Mouse (Mus musculus) liver, adult 2 months (tissue): ENCODE results near the gene Cep41. TPM values are rescaled to one million over a fixed set of nuclear protein-coding genes. Genes with fewer than 3 reads are reported as not detected.

Experiments
- DNase-seq: peaks from one replicate; pipeline ENCODE4 v3.0.0-alpha.2; 2011; ENCODE audit warnings: low read depth, low spot score; ENCODE audit errors: extremely low read depth
- H3K27ac ChIP-seq: fragments of 200-500 bp; replicated peaks from 2 replicates; pipeline ENCODE4 v1.5.1; 2012; ENCODE audit warnings: low read depth, mild to moderate bottlenecking, control low read depth, inconsistent platforms, low read length; ENCODE audit not compliant: insufficient read depth
- H3K27me3 ChIP-seq: fragments of 200-500 bp; 2 replicates; pipeline ENCODE4 v1.6.1; 2012; ENCODE audit warnings: mild to moderate bottlenecking, moderate library complexity, low read length, inconsistent platforms; ENCODE audit not compliant: control insufficient read depth, insufficient read depth
- H3K36me3 ChIP-seq: fragments of 200-500 bp; 2 replicates; pipeline ENCODE4 v1.6.1; 2012; ENCODE audit warnings: low read length, inconsistent platforms; ENCODE audit not compliant: control insufficient read depth, insufficient read depth
- H3K4me1 ChIP-seq: fragments of 200-500 bp; 2 replicates; pipeline ENCODE4 v1.6.1; 2011; ENCODE audit warnings: low read length; ENCODE audit not compliant: control insufficient read depth, insufficient read depth
- H3K4me3 ChIP-seq: fragments of 200-500 bp; 2 replicates; pipeline ENCODE4 v1.5.1; 2011; ENCODE audit warnings: low read depth, mild to moderate bottlenecking, control low read depth, low read length, moderate library complexity; ENCODE audit not compliant: insufficient read depth
- H3K79me2 ChIP-seq: fragments of 200-500 bp; 2 replicates; pipeline ENCODE4 v1.6.1; 2012; ENCODE audit warnings: inconsistent platforms, mild to moderate bottlenecking, low read length, moderate library complexity; ENCODE audit not compliant: control insufficient read depth, insufficient read depth
- H3K9ac ChIP-seq: fragments of 200-500 bp; 2 replicates; pipeline ENCODE4 v1.6.1; 2012; ENCODE audit warnings: low read depth, mild to moderate bottlenecking, control low read depth, inconsistent platforms, low read length
- CTCF ChIP-seq: fragments of 200-500 bp; IDR thresholded peaks from 2 replicates; pipeline ENCODE4 v1.5.1; 2011; ENCODE audit warnings: low read depth, low read length, control low read depth
- POLR2A ChIP-seq: fragments of 200-500 bp; IDR thresholded peaks from 2 replicates; pipeline ENCODE4 v1.6.1; 2011; ENCODE audit warnings: low read length, control low read depth; ENCODE audit not compliant: insufficient read depth; ENCODE audit errors: extremely low read depth
- WGBS: fragments of 180-500 bp; shearing (Covaris S2); methylation state at CpG from one replicate; pipeline ENCODE4 v1.1.7; 2018; 5-methylcytosine and 5-hydroxymethylcytosine counted together
- polyA plus RNA-seq: library from polyadenylated mRNA; depleted of rRNA; stranded (reverse); fragments of >200 nt; gene quantifications from 2 replicates; pipeline ENCODE4 v1.2.3, GENCODE M21; 2012
- total RNA-seq: library from RNA; depleted of rRNA; stranded (reverse); fragments of >200 nt; gene quantifications from 2 replicates; pipeline ENCODE4 v1.2.3, GENCODE M21; 2014

Cep41 gene
- total and polyA plus RNA-seq, 2 experiments: 1.4 to 2.5 TPM

GRCm38 (mm10) chr6:30736372-30736762, 42.8 kb upstream of the Cep41 start:
- DNase-seq: no peak
- H3K27ac ChIP-seq: no peak overlapping the region
- no peaks in the 10 kb centered on the region for H3K4me1 ChIP-seq
- H3K36me3 ChIP-seq: no peaks in the 10 kb centered on the region
- no peak overlapping the region for H3K4me3 ChIP-seq
- H3K9ac ChIP-seq: no peak overlapping the region
- H3K27me3 ChIP-seq: peaks cover 14% of the 10 kb centered on the region
- WGBS: 52% methylated on average over 13 of the region's 13 CpGs
- no peaks in the 10 kb centered on the region for H3K79me2 ChIP-seq
- TF ChIP-seq POLR2A (no peak), CTCF (no peak)

DNA sequence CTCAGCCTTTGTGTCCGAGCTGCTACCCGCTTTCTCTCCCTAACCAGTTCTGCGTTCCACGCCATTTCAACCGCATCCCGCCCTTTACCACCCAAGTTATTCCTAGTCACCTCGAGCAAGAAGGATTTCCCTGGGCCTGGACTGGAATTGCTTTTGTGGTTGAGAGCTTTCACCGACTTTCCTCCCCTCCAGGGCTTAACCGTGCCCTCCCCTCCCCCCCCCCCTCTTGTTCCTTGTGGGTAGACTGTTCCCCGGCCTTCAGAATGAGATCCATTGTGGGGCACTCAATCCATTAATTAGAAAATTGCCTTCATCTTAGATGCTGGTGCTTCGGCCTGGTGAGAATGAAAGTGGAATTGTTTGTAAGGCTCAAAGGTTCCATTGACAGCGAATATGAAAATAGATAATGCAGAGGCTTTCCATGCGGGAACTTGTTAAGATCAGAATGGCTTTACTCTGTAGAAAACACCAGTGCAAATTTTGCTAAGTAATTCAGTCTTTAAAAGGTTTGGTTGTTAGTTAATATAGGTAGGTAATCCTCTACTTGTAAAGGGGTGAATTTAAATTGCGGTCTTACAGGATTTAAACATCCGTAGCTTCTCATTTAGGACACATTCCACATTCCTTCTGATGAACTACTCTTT, 42.3 kb upstream of the Cep41 start:
- H3K4me1 ChIP-seq: no peaks in the 10 kb centered on the region
- TF ChIP-seq POLR2A: no peak
- TF ChIP-seq CTCF: no peak
- no peaks in the 10 kb centered on the region for H3K79me2 ChIP-seq
- WGBS: 56% methylated on average over 15 of the region's 15 CpGs
- H3K36me3 ChIP-seq: no peaks in the 10 kb centered on the region
- no peak overlapping the region for H3K27ac ChIP-seq
- H3K9ac ChIP-seq: peak overlapping the region; percentile 43; the same call in 1 of the 2 replicates
- H3K4me3 ChIP-seq: peak overlapping the region; percentile 24; the same call in 1 of the 2 replicates
- no peak for DNase-seq
- H3K27me3 ChIP-seq: peaks cover 14% of the 10 kb centered on the region

DNA sequence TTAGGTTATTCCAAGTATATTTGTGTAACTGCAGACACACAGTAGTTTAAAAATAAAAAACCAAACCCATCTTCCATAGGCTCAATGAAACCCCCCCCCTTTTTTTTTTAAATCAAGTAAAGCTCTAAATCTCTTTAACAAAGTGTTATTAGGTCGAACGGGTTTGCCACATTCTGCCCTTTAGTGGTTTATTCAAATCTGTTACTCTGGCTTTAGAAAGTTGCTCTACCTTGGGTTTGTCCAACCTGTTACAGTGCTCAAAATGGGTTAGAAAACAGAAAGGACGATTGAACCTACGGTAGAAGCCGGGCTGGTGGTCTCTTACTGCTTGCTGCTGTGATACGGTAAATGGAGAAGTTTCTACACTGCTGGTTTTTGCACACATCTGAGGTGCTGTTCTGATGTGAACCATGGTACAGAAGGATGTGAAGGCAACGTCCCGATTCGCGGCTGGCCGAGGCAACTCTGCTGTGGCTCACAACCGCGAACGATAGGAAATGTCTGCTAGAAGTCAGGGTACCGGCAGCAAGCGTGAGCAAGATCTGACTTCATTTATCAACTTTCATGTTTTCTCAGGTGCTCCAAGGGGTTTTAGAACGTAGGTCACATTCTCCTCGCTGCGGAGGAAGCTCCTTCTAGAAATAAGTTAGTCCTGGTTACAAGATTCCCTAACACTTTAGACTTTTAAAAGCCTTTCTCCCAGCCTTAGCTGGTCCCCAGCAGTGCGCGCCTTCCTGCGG, 41.6 kb upstream of the Cep41 start:
- Histone ChIP-seq H3K36me3 (no peaks in the 10 kb centered on the region), H3K4me3 (peak overlapping the region; percentile 24; the same call in 1 of the 2 replicates), H3K27me3 (peaks cover 14% of the 10 kb centered on the region), H3K4me1 (no peaks in the 10 kb centered on the region), H3K9ac (no peak overlapping the region), H3K27ac (no peak overlapping the region), H3K79me2 (no peaks in the 10 kb centered on the region)
- 50% methylated on average over 22 of the region's 22 CpGs for WGBS
- no peak for DNase-seq
- TF ChIP-seq POLR2A: no peak
- TF ChIP-seq CTCF: no peak

GRCm38 (mm10) chr6:30734465-30734864, 40.9 kb upstream of the Cep41 start:
- no peak overlapping the region for H3K9ac ChIP-seq
- H3K4me3 ChIP-seq: no peak overlapping the region
- H3K27me3 ChIP-seq: peaks cover 14% of the 10 kb centered on the region
- no peak for DNase-seq
- H3K4me1 ChIP-seq: no peaks in the 10 kb centered on the region
- WGBS: 84% methylated on average over 6 of the region's 6 CpGs
- no peaks in the 10 kb centered on the region for H3K79me2 ChIP-seq
- H3K36me3 ChIP-seq: no peaks in the 10 kb centered on the region
- H3K27ac ChIP-seq: no peak overlapping the region
- TF ChIP-seq POLR2A (no peak), CTCF (no peak)

GRCm38 (mm10) chr6:30732571-30733130, 39.1 kb upstream of the Cep41 start:
- Histone ChIP-seq H3K27me3 (peaks cover 9% of the 10 kb centered on the region), H3K4me3 (no peak overlapping the region), H3K36me3 (no peaks in the 10 kb centered on the region), H3K27ac (no peak overlapping the region), H3K79me2 (no peaks in the 10 kb centered on the region), H3K4me1 (no peaks in the 10 kb centered on the region; the same call in 1 of the 2 replicates), H3K9ac (no peak overlapping the region)
- 58% methylated on average over 18 of the region's 18 CpGs for WGBS
- no peak for DNase-seq
- TF ChIP-seq POLR2A (no peak), CTCF (no peak)
